Mouse (Mus musculus) lung, embryonic 14.5 days (tissue): ENCODE measurements around the gene Prkn. TPM values are rescaled to one million over a fixed set of nuclear protein-coding genes. Genes with fewer than 3 reads are reported as not detected.
A peak's percentile ranks its signal among the peaks of the same experiment; 100 is the strongest.

Experiments used
- ATAC-seq: fragments of 200-750 bp; cut with Nextera tagmentation; 2 replicates; pipeline ENCODE4 v1.8.0; 2017; ENCODE audit warnings: mild to moderate bottlenecking, moderate TSS enrichment, moderate library complexity; ENCODE audit not compliant: insufficient read depth
- DNase-seq: peaks from one replicate; pipeline ENCODE4 v3.0.0-alpha.2; 2015
- H3K27ac ChIP-seq: fragments of 300-500 bp; sonication (generic); 2 replicates; pipeline ENCODE4 v1.5.1; 2014; ENCODE audit warnings: low read depth, mild to moderate bottlenecking, moderate library complexity
- H3K27me3 ChIP-seq: fragments of 300-500 bp; sonication (generic); 2 replicates; pipeline ENCODE4 v1.6.1; 2014; ENCODE audit warnings: low read length, control low read depth; ENCODE audit not compliant: insufficient read depth
- H3K36me3 ChIP-seq: fragments of 300-500 bp; sonication (generic); 2 replicates; pipeline ENCODE4 v1.6.1; 2014; ENCODE audit warnings: control low read depth; ENCODE audit not compliant: insufficient read depth
- H3K4me1 ChIP-seq: fragments of 300-500 bp; sonication (generic); 2 replicates; pipeline ENCODE4 v1.6.1; 2014; ENCODE audit warnings: antibody characterized with exemption, control low read depth; ENCODE audit not compliant: insufficient read depth
- H3K4me2 ChIP-seq: fragments of 300-500 bp; sonication (generic); 2 replicates; pipeline ENCODE4 v1.6.1; 2014; ENCODE audit warnings: mild to moderate bottlenecking
- H3K4me3 ChIP-seq: fragments of 300-500 bp; sonication (generic); 2 replicates; pipeline ENCODE4 v1.5.1; 2014; ENCODE audit warnings: low read depth, low read length
- H3K9ac ChIP-seq: fragments of 300-500 bp; sonication (generic); 2 replicates; pipeline ENCODE4 v1.6.1; 2014
- H3K9me3 ChIP-seq: fragments of 300-500 bp; sonication (generic); 2 replicates; pipeline ENCODE4 v1.6.1; 2016; ENCODE audit warnings: low read depth, low read length, control low read depth
- CTCF ChIP-seq: IDR thresholded peaks from 2 replicates; pipeline ENCODE4 v1.5.1; 2016; ENCODE audit warnings: antibody characterized with exemption, low read depth
- WGBS: fragments of 180-500 bp; shearing (Covaris S2); extraction: QIAGEN DNeasy Blood & Tissue Kit; methylation state at CpG from one replicate; pipeline ENCODE4 v1.1.7; 2014; 5-methylcytosine and 5-hydroxymethylcytosine counted together
- polyA plus RNA-seq: library from polyadenylated mRNA; unstranded; fragments of >200 nt; fragmentation: Nextera tagmentation; extraction: Ambion mirVana; gene quantifications from 2 replicates; pipeline ENCODE4 v1.2.1, GENCODE M21; 2014

The Prkn gene
- polyA plus RNA-seq, 1 experiment from 2014 or later = 1.0 TPM

DNA sequence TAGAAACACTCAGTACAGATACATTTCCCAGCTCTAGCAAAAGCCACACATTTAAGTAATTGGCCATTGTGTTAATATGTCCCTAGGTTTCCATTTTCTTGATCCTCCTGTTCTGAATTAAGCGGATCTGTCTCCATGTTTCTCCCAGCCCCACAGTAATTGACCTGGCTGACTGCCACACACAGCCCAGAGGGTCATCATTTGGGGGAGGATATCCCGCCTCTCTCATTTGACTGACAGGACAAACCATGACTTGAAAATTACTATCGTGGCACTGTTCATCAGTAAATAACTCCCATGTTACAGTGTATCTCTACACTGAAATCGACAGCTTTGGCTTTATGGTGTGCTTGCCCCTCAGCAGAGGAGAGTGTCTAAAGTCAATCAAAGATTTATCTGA is 146.9 kb downstream of the Prkn start:
- H3K4me1 ChIP-seq = no peaks in the 10 kb centered on the region
- H3K27me3 ChIP-seq = no peaks in the 10 kb centered on the region
- DNase-seq (peak; percentile 23), ATAC-seq (no peak)
- H3K4me3 ChIP-seq = no peak overlapping the region
- no peak overlapping the region for H3K9ac ChIP-seq
- no peak overlapping the region for H3K27ac ChIP-seq
- no peaks in the 10 kb centered on the region for H3K36me3 ChIP-seq
- no peak overlapping the region for H3K4me2 ChIP-seq
- H3K9me3 ChIP-seq = no peaks in the 10 kb centered on the region
- 83% methylated on average over 4 of the region's 4 CpGs for WGBS
- TF ChIP-seq CTCF = no peak

DNA sequence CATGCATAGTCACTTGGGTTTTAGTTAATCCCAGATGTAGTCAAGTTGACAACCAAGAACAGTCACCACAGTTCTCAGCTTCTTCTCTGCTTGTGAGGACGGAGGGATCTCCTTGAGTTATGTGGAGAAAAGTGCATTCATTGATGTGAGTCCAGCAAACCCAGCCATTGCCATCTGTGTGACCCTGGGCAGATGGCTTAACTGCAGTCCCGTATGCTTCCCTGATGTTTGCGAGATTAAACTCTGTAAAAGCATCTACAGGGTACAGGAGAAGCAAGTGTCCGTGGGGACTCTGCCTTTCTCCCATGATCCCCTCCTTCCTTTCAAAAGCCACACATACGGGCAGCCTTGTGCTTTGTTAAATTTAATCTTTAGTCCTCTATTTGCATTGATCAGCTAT is 157.1 kb downstream of the Prkn start:
- Histone ChIP-seq H3K27ac (no peak overlapping the region), H3K27me3 (no peaks in the 10 kb centered on the region), H3K9ac (no peak overlapping the region), H3K4me1 (no peaks in the 10 kb centered on the region), H3K4me2 (no peak overlapping the region), H3K4me3 (no peak overlapping the region), H3K9me3 (no peaks in the 10 kb centered on the region), H3K36me3 (no peaks in the 10 kb centered on the region)
- ATAC-seq (no peak), DNase-seq (no peak)
- 72% methylated on average over 5 of the region's 5 CpGs for WGBS
- TF ChIP-seq CTCF = no peak

DNA sequence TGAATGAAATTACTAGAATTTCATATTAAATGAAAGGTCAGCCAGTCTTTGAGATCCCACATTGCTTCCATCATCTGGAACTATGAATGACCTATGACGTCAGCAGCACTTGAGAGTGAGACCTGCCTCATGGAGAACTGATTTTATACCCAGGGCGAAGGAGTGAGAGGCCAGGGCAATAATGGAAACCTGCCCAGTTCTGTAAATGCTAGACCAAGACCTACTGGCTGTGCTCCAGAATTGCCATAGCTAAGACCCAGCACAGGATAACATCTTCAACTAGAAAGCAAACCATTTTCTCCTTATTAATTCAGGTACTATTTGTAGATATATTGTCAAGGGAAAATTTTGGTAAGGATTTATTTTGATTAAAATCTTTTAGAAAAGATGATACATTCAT is 183.2 kb downstream of the Prkn start:
- Histone ChIP-seq H3K4me1 (no peaks in the 10 kb centered on the region; the same call in 1 of the 2 replicates), H3K36me3 (no peaks in the 10 kb centered on the region), H3K27ac (no peak overlapping the region), H3K9ac (no peak overlapping the region), H3K27me3 (no peaks in the 10 kb centered on the region), H3K9me3 (no peaks in the 10 kb centered on the region), H3K4me3 (no peak overlapping the region), H3K4me2 (no peak overlapping the region)
- DNase-seq (no peak), ATAC-seq (no peak)
- no peak for TF ChIP-seq CTCF
- WGBS = 69% methylated on average over 2 of the region's 2 CpGs

GRCm38 (mm10) chr17:11029348-11029747 is 189.2 kb downstream of the Prkn start:
- H3K36me3 ChIP-seq = no peaks in the 10 kb centered on the region
- peak; percentile 36 for TF ChIP-seq CTCF
- H3K27ac ChIP-seq = no peak overlapping the region
- H3K4me1 ChIP-seq = no peaks in the 10 kb centered on the region
- no peaks in the 10 kb centered on the region for H3K27me3 ChIP-seq
- ATAC-seq (no peak), DNase-seq (no peak)
- H3K9me3 ChIP-seq = no peaks in the 10 kb centered on the region; the same call in 1 of the 2 replicates
- H3K9ac ChIP-seq = no peak overlapping the region
- 96% methylated on average over 4 of the region's 4 CpGs for WGBS
- no peak overlapping the region for H3K4me2 ChIP-seq
- no peak overlapping the region for H3K4me3 ChIP-seq

DNA sequence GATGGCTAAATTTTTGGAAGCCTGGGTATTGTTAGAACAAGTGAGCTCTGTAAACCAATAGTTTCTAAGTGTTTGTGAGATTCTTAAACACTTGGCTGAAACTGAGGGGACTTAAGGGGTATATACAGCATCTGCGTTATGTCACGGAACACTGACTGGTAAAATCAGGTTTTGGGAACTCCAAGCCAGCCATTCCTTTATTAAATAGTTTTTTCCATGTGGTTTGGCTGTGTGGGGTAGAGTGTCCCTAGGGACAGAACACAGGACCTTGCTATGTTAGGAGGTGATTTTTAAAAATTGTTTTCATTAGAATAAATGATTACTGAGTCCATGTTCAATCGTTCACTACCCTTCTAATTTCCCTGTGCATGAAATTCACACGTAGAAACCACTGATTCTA is 190.8 kb downstream of the Prkn start:
- 71% methylated on average over 4 of the region's 4 CpGs for WGBS
- H3K4me1 ChIP-seq = no peaks in the 10 kb centered on the region
- H3K27me3 ChIP-seq = no peaks in the 10 kb centered on the region
- no peaks in the 10 kb centered on the region for H3K36me3 ChIP-seq
- H3K9me3 ChIP-seq = no peaks in the 10 kb centered on the region; the same call in 1 of the 2 replicates
- DNase-seq (peak; percentile 46), ATAC-seq (no peak)
- no peak for TF ChIP-seq CTCF
- H3K4me2 ChIP-seq = no peak overlapping the region
- no peak overlapping the region for H3K27ac ChIP-seq
- no peak overlapping the region for H3K4me3 ChIP-seq
- no peak overlapping the region for H3K9ac ChIP-seq

DNA sequence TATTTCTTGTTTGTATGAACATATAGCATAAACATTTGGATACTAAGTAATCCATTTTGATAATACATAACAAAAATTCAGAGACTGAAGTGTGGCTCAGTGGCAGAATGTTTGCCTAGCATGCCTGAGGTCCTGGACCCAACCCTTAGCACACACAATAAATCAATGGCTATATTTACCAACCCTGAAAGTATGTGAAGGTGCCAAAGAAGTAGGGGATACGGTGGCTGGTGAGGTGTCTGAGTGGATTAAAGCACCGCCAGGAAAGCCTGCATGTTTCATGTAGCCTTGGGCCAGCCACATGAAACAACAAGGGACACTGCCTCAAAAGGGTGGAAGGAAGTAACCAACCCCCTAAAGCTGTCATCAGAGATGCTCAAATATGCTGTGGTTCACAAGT is 192.2 kb downstream of the Prkn start:
- H3K27ac ChIP-seq = no peak overlapping the region
- H3K4me3 ChIP-seq = no peak overlapping the region
- no peaks in the 10 kb centered on the region; the same call in 1 of the 2 replicates for H3K9me3 ChIP-seq
- ATAC-seq (peak; percentile 28; the same call in 1 of the 2 replicates), DNase-seq (peak; percentile 23)
- no peak for TF ChIP-seq CTCF
- 59% methylated on average over 2 of the region's 2 CpGs for WGBS
- H3K4me2 ChIP-seq = no peak overlapping the region
- H3K4me1 ChIP-seq = no peaks in the 10 kb centered on the region
- no peaks in the 10 kb centered on the region for H3K36me3 ChIP-seq
- no peaks in the 10 kb centered on the region for H3K27me3 ChIP-seq
- H3K9ac ChIP-seq = no peak overlapping the region

DNA sequence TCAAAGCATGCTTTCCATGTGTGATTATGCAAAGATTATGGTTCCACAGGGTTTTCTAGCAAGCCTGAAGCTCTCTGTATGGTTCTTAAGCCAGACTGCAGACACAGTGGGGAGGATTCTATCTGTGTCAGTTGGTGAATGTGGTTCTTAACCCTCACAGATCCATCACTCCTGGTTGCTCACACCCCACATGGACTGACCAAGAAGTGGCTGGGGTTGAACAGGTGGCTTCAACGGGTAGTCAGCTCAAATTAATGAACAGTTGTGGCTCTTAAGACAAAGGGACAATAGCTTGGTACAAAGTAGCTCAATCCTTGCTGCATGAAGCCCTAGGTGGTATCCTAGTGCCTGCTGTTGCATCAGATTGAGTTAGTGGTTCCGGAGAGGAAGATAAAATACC is 193.4 kb downstream of the Prkn start:
- no peak for TF ChIP-seq CTCF
- H3K9ac ChIP-seq = no peak overlapping the region
- no peak for ATAC-seq
- no peaks in the 10 kb centered on the region for H3K27me3 ChIP-seq
- no peak overlapping the region for H3K4me2 ChIP-seq
- no peak overlapping the region for H3K4me3 ChIP-seq
- no peak for DNase-seq
- no peaks in the 10 kb centered on the region for H3K36me3 ChIP-seq
- H3K27ac ChIP-seq = no peak overlapping the region
- WGBS = 58% methylated on average over 2 of the region's 2 CpGs
- no peaks in the 10 kb centered on the region; the same call in 1 of the 2 replicates for H3K9me3 ChIP-seq
- H3K4me1 ChIP-seq = no peaks in the 10 kb centered on the region

- H3K27me3 ChIP-seq = no peaks in the 10 kb centered on the region
- no peaks in the 10 kb centered on the region for H3K4me1 ChIP-seq
- H3K27ac ChIP-seq = no peak overlapping the region
- H3K4me2 ChIP-seq = no peak overlapping the region
- 95% methylated on average over 1 of the region's 1 CpGs for WGBS
- DNase-seq = no peak
- no peaks in the 10 kb centered on the region for H3K36me3 ChIP-seq
- no peaks in the 10 kb centered on the region for H3K9me3 ChIP-seq
- no peak overlapping the region for H3K9ac ChIP-seq
- H3K4me3 ChIP-seq = no peak overlapping the region
- ATAC-seq = 0 out of 2 replicates have a peak, but pooled peaks have one; percentile 31
- TF ChIP-seq CTCF = no peak
These were observed 198.1 kb downstream of the Prkn start for GRCm38 (mm10) chr17:11038272-11038671.
